Mouse (Mus musculus) CH12.LX (cell line): ENCODE results near the gene Phrf1.

Experiments
- CTCF ChIP-seq, 2 experiments: IDR thresholded peaks in 1 of 2; conservative IDR thresholded peaks in 1 of 2; 2 replicates each; pipeline ENCODE4 v1.5.1; 2011 to 2012; ENCODE audit warnings: low read depth in 2 of 2, low read length in 2 of 2, improper control_type of control experiment in 1 of 2, inconsistent platforms in 1 of 2, mild to moderate bottlenecking in 1 of 2, moderate library complexity in 1 of 2
- EP300 ChIP-seq: IDR thresholded peaks from 2 replicates; pipeline ENCODE4 v1.6.1; 2011; ENCODE audit warnings: low read length, improper control_type of control experiment
- GABPA ChIP-seq: IDR thresholded peaks from 2 replicates; pipeline ENCODE4 v1.6.1; 2012; ENCODE audit warnings: low read depth, low read length, improper control_type of control experiment, inconsistent platforms; ENCODE audit not compliant: insufficient replicate concordance
- MAX ChIP-seq: IDR thresholded peaks from 2 replicates; pipeline ENCODE4 v1.6.1; 2011; ENCODE audit warnings: low read length, improper control_type of control experiment
- MAZ ChIP-seq: IDR thresholded peaks from 2 replicates; pipeline ENCODE4 v1.6.1; 2012; ENCODE audit warnings: low read depth, mild to moderate bottlenecking, inconsistent platforms, low read length, improper control_type of control experiment, moderate library complexity
- NRF1 ChIP-seq: IDR thresholded peaks from 2 replicates; pipeline ENCODE4 v1.6.1; 2014; ENCODE audit warnings: low read depth, mild to moderate bottlenecking, inconsistent platforms, low read length, improper control_type of control experiment, moderate library complexity
- POLR2A ChIP-seq: IDR thresholded peaks from 2 replicates; pipeline ENCODE4 v1.6.1; 2011; ENCODE audit warnings: low read depth, mild to moderate bottlenecking, improper control_type of control experiment, low read length
- POLR2AphosphoS2 ChIP-seq: IDR thresholded peaks from 2 replicates; pipeline ENCODE4 v1.6.1; 2011; ENCODE audit warnings: low read depth, low read length, improper control_type of control experiment
- SIN3A ChIP-seq: IDR thresholded peaks from 2 replicates; pipeline ENCODE4 v1.6.1; 2012; ENCODE audit warnings: low read length, improper control_type of control experiment, inconsistent platforms
- TBP ChIP-seq: conservative IDR thresholded peaks from 2 replicates; pipeline ENCODE4 v1.6.1; 2011; ENCODE audit warnings: low read depth, low read length, improper control_type of control experiment
- TCF12 ChIP-seq: IDR thresholded peaks from 2 replicates; pipeline ENCODE4 v1.6.1; 2014; ENCODE audit warnings: low read depth, mild to moderate bottlenecking, inconsistent platforms, low read length, improper control_type of control experiment
- USF1 ChIP-seq: IDR thresholded peaks from 2 replicates; pipeline ENCODE4 v1.6.1; 2014; ENCODE audit warnings: low read depth, mild to moderate bottlenecking, inconsistent platforms, low read length, improper control_type of control experiment
- USF2 ChIP-seq: conservative IDR thresholded peaks from 2 replicates; pipeline ENCODE4 v1.6.1; 2011; ENCODE audit warnings: low read depth, low read length, improper control_type of control experiment
- ZNF384 ChIP-seq: IDR thresholded peaks from 2 replicates; pipeline ENCODE4 v1.6.1; 2012; ENCODE audit warnings: low read depth, low read length, improper control_type of control experiment, inconsistent platforms

DNA sequence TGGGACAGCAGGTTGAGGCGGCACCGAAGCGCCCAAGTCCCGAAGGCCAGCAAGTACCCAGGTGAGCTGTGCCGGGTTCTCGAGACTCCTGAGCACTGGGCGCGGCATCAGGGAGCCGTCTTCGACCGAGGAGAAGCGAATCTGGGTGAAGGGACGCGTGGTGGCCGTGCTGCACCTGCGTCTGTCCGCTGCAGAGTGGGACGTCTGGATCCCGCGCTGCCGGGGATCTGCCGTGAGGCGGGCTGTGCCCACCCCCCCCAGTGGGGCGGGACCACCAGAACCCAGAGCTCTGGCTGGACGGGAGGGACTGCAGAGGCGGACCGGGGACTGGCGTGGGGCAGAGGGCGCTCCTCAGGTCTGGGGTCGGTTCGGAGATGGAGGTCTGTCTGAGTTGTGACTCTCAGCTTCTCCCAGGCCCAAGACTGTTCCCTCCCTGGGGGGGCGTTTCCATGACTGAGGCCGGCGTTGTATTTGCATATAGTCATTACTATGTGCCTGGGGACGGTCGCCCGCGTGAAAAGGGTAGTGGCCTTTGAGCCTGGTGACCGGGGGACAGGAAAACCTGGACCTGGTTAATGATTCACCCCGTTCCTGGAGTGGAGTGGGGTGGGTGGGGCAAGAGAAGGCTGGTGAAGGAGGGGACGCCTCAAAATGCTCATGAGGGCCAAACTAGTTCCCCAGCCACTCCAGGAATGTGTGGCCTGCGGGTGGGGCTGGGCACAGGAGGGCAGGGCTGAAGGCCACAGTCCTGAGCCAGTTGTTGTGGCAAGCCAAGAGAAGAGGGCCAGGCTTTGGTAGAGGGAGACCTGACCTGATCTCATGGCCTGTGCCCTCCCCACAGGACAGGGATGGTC lies 12.5 kb upstream of the Phrf1 start:
- TF ChIP-seq MAX (no peak), ZNF384 (no peak), SIN3A (peak; percentile 66; the same call in 1 of the 2 replicates), CTCF (conservative IDR thresholded peaks at IDR 0.05 in 1 of 2, IDR thresholded peaks at IDR 0.05 in 1 of 2; ENCODE audit: low read depth in 2 of 2, low read length in 2 of 2) (no peak), TBP (no peak), USF1 (no peak), USF2 (no peak), MAZ (no peak; the same call in 1 of the 2 replicates), POLR2A (peak; percentile 63; the same call in 1 of the 2 replicates), EP300 (no peak), GABPA (no peak), TCF12 (no peak), POLR2AphosphoS2 (no peak), NRF1 (no peak)
